Mouse (Mus musculus) left cerebral cortex, postnatal 14 days (tissue): Measurements from ENCODE around the gene 1700025C18Rik. TPM values are rescaled to one million over a fixed set of nuclear protein-coding genes. Genes with fewer than 3 reads are reported as not detected.

Source experiments
- DNase-seq, 2 experiments: peaks; one replicate each; pipeline ENCODE4 v3.0.0; 2021 to 2022; ENCODE audit warnings: low spot score in 2 of 2, mixed read lengths in 1 of 2
- intact Hi-C: fragments of 180-260 bp; cut with DNase I; formaldehyde crosslinking; loops from one replicate; pipeline ENCODE4 v1.15.1; 2025
- total RNA-seq, 2 experiments: library from RNA; stranded (reverse); gene quantifications; 2 replicates each; pipeline ENCODE4 v1.2.3; 2021

The 1700025C18Rik gene
- total RNA-seq, 2 experiments from 2014 or later, result not detected

GRCm38 (mm10) chr2:165080657-165081056 is 9.9 kb downstream of the 1700025C18Rik start:
- intact Hi-C loops, result no loop called here
- no peak for DNase-seq

GRCm38 (mm10) chr2:165078605-165079004 is 11.9 kb downstream of the 1700025C18Rik start:
- intact Hi-C loops, result loop anchor here (5.0 to 10.0 kb wide), 2 partner anchors 274 to 406 kb away; no protein-coding TSS in a partner anchor
- no peak for DNase-seq

DNA sequence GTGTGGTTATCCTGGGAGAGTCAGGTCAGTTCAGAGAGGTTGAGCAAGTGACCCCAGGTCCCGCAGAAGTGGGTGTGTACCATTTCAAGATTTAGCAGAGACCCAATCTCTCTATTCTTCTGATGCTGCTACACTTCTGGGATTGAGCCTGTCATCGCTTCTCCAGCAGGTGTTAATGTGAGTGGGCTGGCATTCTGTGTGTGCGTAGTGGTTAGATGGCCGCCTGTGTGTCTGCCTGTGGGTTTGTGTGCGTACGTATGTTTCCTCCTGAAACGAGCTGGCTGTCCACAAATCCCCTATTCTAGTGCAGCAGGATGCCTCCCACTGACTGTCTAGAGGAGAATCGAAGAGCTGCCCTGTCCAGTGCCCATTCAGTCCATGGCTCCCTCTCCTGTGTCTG is 12.5 kb downstream of the 1700025C18Rik start:
- intact Hi-C loops, result loop anchor here (5.0 to 10.0 kb wide), 2 partner anchors 274 to 407 kb away; no protein-coding TSS in a partner anchor
- peak; percentile 39 to 64 for DNase-seq

- intact Hi-C loops, result loop anchor here (5.0 to 10.0 kb wide), 2 partner anchors 275 to 408 kb away; no protein-coding TSS in a partner anchor
- DNase-seq, result no peak
Measured at GRCm38 (mm10) chr2:165077055-165077454, 13.5 kb downstream of the 1700025C18Rik start.

DNA sequence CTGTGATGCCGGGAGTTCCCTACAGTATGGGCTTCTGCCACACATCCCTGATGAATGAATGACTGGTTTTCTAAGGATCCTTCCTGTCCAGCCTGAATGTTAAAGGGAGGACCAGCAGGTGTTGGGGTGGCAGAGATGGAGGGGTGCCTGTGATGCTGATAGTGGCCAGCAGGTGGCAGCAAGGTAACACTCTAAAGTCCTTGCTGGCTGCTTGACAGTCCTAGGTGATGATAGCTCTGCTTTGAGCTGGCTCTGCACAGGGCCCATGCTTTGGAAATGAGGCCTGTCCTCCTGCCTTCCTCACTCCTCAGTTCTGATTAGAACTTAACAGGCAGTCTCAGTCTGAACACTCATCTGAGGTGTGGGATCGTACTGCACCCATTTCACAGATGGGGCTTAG is 15.6 kb downstream of the 1700025C18Rik start:
- intact Hi-C loops, result loop anchor here (2.0 to 10.0 kb wide), 6 partner anchors 113 to 410 kb away; partner anchors contain the start of genes Cdh22 and Slc12a5
- peak; percentile 89 to 90 for DNase-seq

DNA sequence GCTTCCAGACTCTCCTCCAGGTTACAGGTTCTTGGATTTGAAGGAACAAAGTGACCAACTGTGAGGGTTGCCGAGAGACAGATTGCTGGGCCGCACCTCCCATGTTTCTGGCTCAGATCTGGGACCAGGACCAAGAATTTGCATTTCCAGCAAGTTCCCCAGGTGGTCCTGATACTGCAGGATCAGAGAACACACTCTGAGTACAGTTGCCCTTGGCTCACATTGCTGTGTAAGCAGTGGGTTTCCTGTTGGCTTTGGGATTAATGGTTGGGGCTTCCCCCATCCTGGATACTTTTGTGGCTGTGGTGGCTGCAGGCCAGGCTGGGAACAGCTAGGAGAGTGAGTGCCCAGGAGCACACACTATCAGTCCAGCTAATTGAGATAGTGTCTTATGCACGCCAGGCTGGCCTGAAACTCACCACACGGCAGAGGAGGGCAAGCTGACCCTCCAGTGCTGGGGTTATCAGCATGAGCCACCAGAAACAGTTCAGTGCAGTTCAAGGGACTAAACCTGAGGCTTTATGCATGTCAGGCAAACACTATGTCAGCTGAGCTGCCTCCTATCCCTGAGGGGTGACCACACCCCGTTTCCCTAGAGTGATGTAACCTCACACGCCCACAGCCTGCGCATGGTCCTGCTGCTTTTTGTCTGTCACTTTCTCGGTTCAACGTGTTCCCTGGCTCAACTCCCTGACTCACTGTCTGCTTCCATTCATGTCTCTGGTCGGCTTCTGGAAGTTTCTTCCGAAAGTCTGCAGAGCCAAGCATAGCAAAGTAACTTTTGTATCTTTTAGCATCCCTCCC is 16.3 kb downstream of the 1700025C18Rik start:
- intact Hi-C loops, result loop anchor here (2.0 to 10.0 kb wide), 5 partner anchors 112 to 411 kb away; partner anchors contain the start of genes Cdh22 and Slc12a5
- peak; percentile 51 to 86 for DNase-seq

- intact Hi-C loops, result loop anchor here (5.0 to 10.0 kb wide), 3 partner anchors 111 to 411 kb away; partner anchors contain the start of gene Slc12a5
- no peak for DNase-seq
Measured at GRCm38 (mm10) chr2:165073381-165073781, 17.2 kb downstream of the 1700025C18Rik start.

- intact Hi-C loops, result loop anchor here (5.0 to 10.0 kb wide), 3 partner anchors 108 to 415 kb away; partner anchors contain the start of gene Slc12a5
- DNase-seq, result peak; percentile 79 to 87
Measured at GRCm38 (mm10) chr2:165070096-165070816, 20.3 kb downstream of the 1700025C18Rik start.

GRCm38 (mm10) chr2:165068806-165069205 is 21.7 kb downstream of the 1700025C18Rik start:
- intact Hi-C loops, result no loop called here
- DNase-seq, result peak; percentile 47 to 67

DNA sequence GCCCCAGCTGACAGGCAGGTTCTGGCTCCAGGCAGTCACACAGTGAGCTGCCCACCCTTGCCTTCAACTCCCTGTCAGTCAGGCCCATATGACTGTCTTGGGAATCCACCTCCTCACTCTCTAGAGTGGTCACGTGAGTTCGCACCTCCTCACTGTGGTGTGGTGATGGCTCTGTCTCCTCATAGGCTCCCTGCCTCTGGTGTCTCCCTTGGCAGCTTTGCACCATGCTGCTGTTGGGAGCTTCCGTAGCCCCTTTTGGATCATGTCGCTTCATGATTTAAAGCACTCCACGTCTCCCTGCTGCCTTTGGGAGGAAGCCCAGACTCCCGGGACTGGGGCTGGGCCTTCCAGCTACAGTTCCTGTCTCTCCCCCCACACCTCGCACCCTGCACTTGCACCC is 26.1 kb downstream of the 1700025C18Rik start:
- peak; percentile 76 to 90 for DNase-seq

GRCm38 (mm10) chr2:165061638-165062433 is 28.7 kb downstream of the 1700025C18Rik start:
- intact Hi-C loops, result no loop called here
- peak in 1 of 2 experiments; percentile 39 for DNase-seq

More for the DNA sequence above, 26.1 kb downstream of the 1700025C18Rik start:
- intact Hi-C loops, result no loop called here

DNA sequence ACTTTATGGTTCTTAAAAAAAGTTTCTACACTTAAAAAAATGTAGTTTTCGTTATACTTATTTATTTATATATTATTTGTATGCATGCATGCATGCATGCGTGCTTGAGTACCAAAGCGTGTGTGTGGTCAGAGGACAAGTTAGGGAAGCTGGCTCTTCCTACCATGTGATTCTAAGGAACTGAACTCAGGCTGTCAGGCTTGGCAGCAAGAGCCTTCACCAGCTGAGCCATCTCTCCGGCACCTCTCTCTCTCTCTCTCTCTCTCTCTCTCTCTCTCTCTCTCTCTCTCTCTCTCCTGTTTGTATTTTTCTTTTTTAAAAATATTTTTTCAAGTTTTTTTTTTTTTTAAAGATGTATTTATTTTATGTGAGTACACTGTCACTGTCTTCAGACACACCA is 30.6 kb downstream of the 1700025C18Rik start:
- intact Hi-C loops, result no loop called here
- no peak for DNase-seq

- no peak for DNase-seq
- intact Hi-C loops, result no loop called here
Measured at GRCm38 (mm10) chr2:165056377-165057085, 34.0 kb downstream of the 1700025C18Rik start.

DNA sequence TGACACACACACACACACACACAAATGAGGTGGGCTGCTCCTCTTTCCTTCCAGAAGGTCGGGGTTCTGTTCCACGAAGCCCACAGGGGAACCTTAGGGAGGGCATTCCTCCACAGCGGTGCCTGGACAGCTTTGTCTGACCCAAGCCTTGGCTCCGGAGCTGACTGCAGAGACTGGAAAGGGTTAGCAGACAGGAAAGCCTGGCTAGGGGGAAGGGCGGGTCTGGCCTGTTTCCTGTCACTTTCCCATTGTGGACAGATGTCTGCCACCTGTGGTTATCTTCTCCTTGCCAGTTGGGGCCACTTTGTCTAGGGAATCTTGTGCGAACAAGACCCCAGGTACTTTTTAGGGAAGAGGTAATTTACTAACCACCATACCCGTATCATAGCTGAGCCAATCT is 34.6 kb downstream of the 1700025C18Rik start:
- no peak for DNase-seq
- intact Hi-C loops, result no loop called here

DNA sequence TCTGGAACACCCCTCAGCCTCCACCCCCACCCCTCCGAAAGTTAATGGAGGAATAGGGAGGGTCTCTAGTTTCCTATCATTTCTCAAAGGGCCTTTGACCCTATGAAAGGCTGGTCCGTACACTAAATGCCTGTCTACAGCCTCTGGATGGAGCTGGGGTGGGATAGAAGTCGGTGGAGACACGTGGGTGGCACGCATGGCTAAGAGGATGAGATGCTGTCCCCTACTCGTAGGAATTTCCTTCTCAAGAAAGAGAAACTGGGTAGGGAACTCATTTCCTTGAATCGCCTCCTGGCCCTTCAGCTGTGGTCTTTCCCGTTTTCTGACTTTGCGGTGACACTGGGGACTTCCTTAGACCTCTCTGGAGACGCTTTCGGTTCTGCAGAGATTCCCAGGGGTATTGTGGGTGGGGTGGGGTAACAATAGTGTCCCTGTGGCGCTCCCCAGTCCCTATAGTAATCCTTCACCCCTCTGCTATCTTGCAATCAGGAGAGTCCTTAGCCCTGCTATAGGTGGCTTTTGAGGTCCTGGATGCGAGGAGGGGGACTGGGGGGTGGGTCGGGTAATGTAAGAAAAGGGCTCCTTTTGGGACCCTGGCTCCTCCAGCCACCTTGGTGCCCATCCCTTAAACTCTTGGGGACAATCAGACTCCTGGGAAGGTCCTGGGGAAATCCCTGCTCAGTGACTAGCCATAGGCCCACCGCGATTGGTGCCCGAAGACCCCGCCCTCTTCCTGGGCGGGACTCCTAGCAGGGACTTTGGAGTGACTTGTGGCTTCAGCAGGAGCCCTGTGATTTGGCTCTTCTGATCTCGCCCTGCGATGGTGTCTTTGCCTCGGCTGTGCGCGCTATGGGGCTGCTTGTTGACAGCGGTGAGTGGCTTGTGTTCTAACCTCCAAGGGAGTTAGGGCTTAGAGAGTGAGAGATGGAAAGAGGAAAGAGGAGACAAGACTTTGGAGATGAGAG is 35.4 kb downstream of the 1700025C18Rik start, which contains the start of gene Cd40:
Cd40 (plus strand) TSS at position 740 of the 965 bp plus-strand sequence.
- intact Hi-C loops, result no loop called here

GRCm38 (mm10) chr2:165051566-165051965 is 39.0 kb downstream of the 1700025C18Rik start:
- intact Hi-C loops, result no loop called here
- DNase-seq, result no peak

More for the DNA sequence above, 35.4 kb downstream of the 1700025C18Rik start, which contains the start of gene Cd40:
- DNase-seq, result no peak

- intact Hi-C loops, result no loop called here
- no peak for DNase-seq
Measured at GRCm38 (mm10) chr2:165050826-165051548, 39.6 kb downstream of the 1700025C18Rik start.
